Mouse (Mus musculus): Measurements from ENCODE around the gene 1700113H08Rik.

- TF ChIP-seq POLR2A (IDR thresholded peaks at IDR 0.05; ENCODE audit: low read depth, low read length) (no peak), CTCF (IDR thresholded peaks at IDR 0.05; ENCODE audit: extremely low read depth, insufficient read length, insufficient replicate concordance, low read depth, low read length) (no peak)
These were observed 49.7 kb upstream of the 1700113H08Rik start for GRCm38 (mm10) chr10:87008215-87008499.

Measured in small intestine, adult 2 months (tissue).